Mouse (Mus musculus): ENCODE results near the gene Susd2. TPM values are rescaled to one million over a fixed set of nuclear protein-coding genes. Genes with fewer than 3 reads are reported as not detected.

The Susd2 gene
- polyA plus RNA-seq, 1 experiment: 0.04 TPM

- Histone ChIP-seq H3K36me3 (ENCODE audit: control insufficient read depth, insufficient read depth) (no peaks in the 10 kb centered on the region), H3ac (ENCODE audit: control insufficient read depth, insufficient read length, low read depth) (no peak overlapping the region), H3K27me3 (ENCODE audit: control insufficient read depth, insufficient read depth, insufficient read length) (peaks cover 8% of the 10 kb centered on the region), H3K4me3 (ENCODE audit: insufficient read depth, poor library complexity, severe bottlenecking) (no peak overlapping the region), H3K79me2 (ENCODE audit: control insufficient read depth, insufficient read depth) (no peaks in the 10 kb centered on the region), H3K79me3 (ENCODE audit: low read depth) (no peaks in the 10 kb centered on the region)
- TF ChIP-seq CEBPB (IDR thresholded peaks at IDR 0.05; ENCODE audit: low read depth): no peak
- no peak for TF ChIP-seq MYOD1 (IDR thresholded peaks at IDR 0.05; ENCODE audit: control insufficient read depth, insufficient read length, low read depth)
- no peak for TF ChIP-seq MAX (IDR thresholded peaks at IDR 0.05)
- TF ChIP-seq MYOG (IDR thresholded peaks at IDR 0.05; ENCODE audit: control insufficient read depth, extremely low read depth, insufficient read length): no peak
- no peak for TF ChIP-seq FOSL1 (IDR thresholded peaks at IDR 0.05; ENCODE audit: insufficient read depth, low read length, poor library complexity, severe bottlenecking)
- TF ChIP-seq CTCF (IDR thresholded peaks at IDR 0.05; ENCODE audit: control insufficient read depth, insufficient read depth, insufficient read length): no peak
- no peak for TF ChIP-seq USF1 (IDR thresholded peaks at IDR 0.05; ENCODE audit: low read depth)
These were observed 6.1 kb downstream of the Susd2 start for GRCm38 (mm10) chr10:75637711-75638110.

- no peaks in the 10 kb centered on the region for H3K36me3 ChIP-seq (ENCODE audit: control insufficient read depth, insufficient read depth)
- H3K79me2 ChIP-seq (ENCODE audit: control insufficient read depth, insufficient read depth): no peaks in the 10 kb centered on the region
- no peak overlapping the region for H3K4me3 ChIP-seq (ENCODE audit: insufficient read depth, poor library complexity, severe bottlenecking)
- H3K27me3 ChIP-seq (ENCODE audit: control insufficient read depth, insufficient read depth, insufficient read length): peaks cover 8% of the 10 kb centered on the region
- TF ChIP-seq MAX (IDR thresholded peaks at IDR 0.05) (no peak), CTCF (IDR thresholded peaks at IDR 0.05; ENCODE audit: control insufficient read depth, insufficient read depth, insufficient read length) (no peak), CEBPB (IDR thresholded peaks at IDR 0.05; ENCODE audit: low read depth) (no peak), MYOD1 (IDR thresholded peaks at IDR 0.05; ENCODE audit: control insufficient read depth, insufficient read length, low read depth) (no peak), USF1 (IDR thresholded peaks at IDR 0.05; ENCODE audit: low read depth) (no peak), FOSL1 (IDR thresholded peaks at IDR 0.05; ENCODE audit: insufficient read depth, low read length, poor library complexity, severe bottlenecking) (no peak), MYOG (IDR thresholded peaks at IDR 0.05; ENCODE audit: control insufficient read depth, extremely low read depth, insufficient read length) (no peak)
- no peak overlapping the region for H3ac ChIP-seq (ENCODE audit: control insufficient read depth, insufficient read length, low read depth)
- no peaks in the 10 kb centered on the region for H3K79me3 ChIP-seq (ENCODE audit: low read depth)
These were observed 7.6 kb downstream of the Susd2 start for GRCm38 (mm10) chr10:75636084-75636786.

GRCm38 (mm10) chr10:75635693-75636055 is 8.1 kb downstream of the Susd2 start:
- no peaks in the 10 kb centered on the region for H3K79me3 ChIP-seq (ENCODE audit: low read depth)
- H3ac ChIP-seq (ENCODE audit: control insufficient read depth, insufficient read length, low read depth): no peak overlapping the region
- no peak overlapping the region for H3K4me3 ChIP-seq (ENCODE audit: insufficient read depth, poor library complexity, severe bottlenecking)
- peaks cover 8% of the 10 kb centered on the region for H3K27me3 ChIP-seq (ENCODE audit: control insufficient read depth, insufficient read depth, insufficient read length)
- H3K36me3 ChIP-seq (ENCODE audit: control insufficient read depth, insufficient read depth): no peaks in the 10 kb centered on the region
- TF ChIP-seq MYOD1 (IDR thresholded peaks at IDR 0.05; ENCODE audit: control insufficient read depth, insufficient read length, low read depth): no peak
- peak; percentile 56 for TF ChIP-seq CTCF (IDR thresholded peaks at IDR 0.05; ENCODE audit: control insufficient read depth, insufficient read depth, insufficient read length)
- no peak for TF ChIP-seq MAX (IDR thresholded peaks at IDR 0.05)
- no peaks in the 10 kb centered on the region for H3K79me2 ChIP-seq (ENCODE audit: control insufficient read depth, insufficient read depth)

GRCm38 (mm10) chr10:75635019-75635692 is 8.7 kb downstream of the Susd2 start:
- H3K4me3 ChIP-seq (ENCODE audit: insufficient read depth, poor library complexity, severe bottlenecking): no peak overlapping the region
- H3K27me3 ChIP-seq (ENCODE audit: control insufficient read depth, insufficient read depth, insufficient read length): peaks cover 8% of the 10 kb centered on the region
- H3K36me3 ChIP-seq (ENCODE audit: control insufficient read depth, insufficient read depth): no peaks in the 10 kb centered on the region
- no peaks in the 10 kb centered on the region for H3K79me3 ChIP-seq (ENCODE audit: low read depth)
- no peaks in the 10 kb centered on the region for H3K79me2 ChIP-seq (ENCODE audit: control insufficient read depth, insufficient read depth)
- no peak overlapping the region for H3ac ChIP-seq (ENCODE audit: control insufficient read depth, insufficient read length, low read depth)
- no peak for TF ChIP-seq CEBPB (IDR thresholded peaks at IDR 0.05; ENCODE audit: low read depth)

GRCm38 (mm10) chr10:75634610-75635009 is 9.2 kb downstream of the Susd2 start:
- TF ChIP-seq MYOD1 (IDR thresholded peaks at IDR 0.05; ENCODE audit: control insufficient read depth, insufficient read length, low read depth) (no peak), MYOG (IDR thresholded peaks at IDR 0.05; ENCODE audit: control insufficient read depth, extremely low read depth, insufficient read length) (no peak), CTCF (IDR thresholded peaks at IDR 0.05; ENCODE audit: control insufficient read depth, insufficient read depth, insufficient read length) (no peak), USF1 (IDR thresholded peaks at IDR 0.05; ENCODE audit: low read depth) (no peak), FOSL1 (IDR thresholded peaks at IDR 0.05; ENCODE audit: insufficient read depth, low read length, poor library complexity, severe bottlenecking) (no peak), MAX (IDR thresholded peaks at IDR 0.05) (no peak), CEBPB (IDR thresholded peaks at IDR 0.05; ENCODE audit: low read depth) (no peak)
- Histone ChIP-seq H3K79me2 (ENCODE audit: control insufficient read depth, insufficient read depth) (no peaks in the 10 kb centered on the region), H3ac (ENCODE audit: control insufficient read depth, insufficient read length, low read depth) (no peak overlapping the region), H3K27me3 (ENCODE audit: control insufficient read depth, insufficient read depth, insufficient read length) (peaks cover 8% of the 10 kb centered on the region), H3K4me3 (ENCODE audit: insufficient read depth, poor library complexity, severe bottlenecking) (no peak overlapping the region), H3K79me3 (ENCODE audit: low read depth) (no peaks in the 10 kb centered on the region), H3K36me3 (ENCODE audit: control insufficient read depth, insufficient read depth) (no peaks in the 10 kb centered on the region)

GRCm38 (mm10) chr10:75633576-75634139 is 10.2 kb downstream of the Susd2 start:
- Histone ChIP-seq H3K27me3 (ENCODE audit: control insufficient read depth, insufficient read depth, insufficient read length) (peaks cover 6% of the 10 kb centered on the region), H3K79me3 (ENCODE audit: low read depth) (no peaks in the 10 kb centered on the region), H3K79me2 (ENCODE audit: control insufficient read depth, insufficient read depth) (no peaks in the 10 kb centered on the region), H3ac (ENCODE audit: control insufficient read depth, insufficient read length, low read depth) (no peak overlapping the region), H3K36me3 (ENCODE audit: control insufficient read depth, insufficient read depth) (no peaks in the 10 kb centered on the region), H3K4me3 (ENCODE audit: insufficient read depth, poor library complexity, severe bottlenecking) (no peak overlapping the region)
- TF ChIP-seq CTCF (IDR thresholded peaks at IDR 0.05; ENCODE audit: control insufficient read depth, insufficient read depth, insufficient read length) (no peak), FOSL1 (IDR thresholded peaks at IDR 0.05; ENCODE audit: insufficient read depth, low read length, poor library complexity, severe bottlenecking) (no peak), CEBPB (IDR thresholded peaks at IDR 0.05; ENCODE audit: low read depth) (no peak), MYOG (IDR thresholded peaks at IDR 0.05; ENCODE audit: control insufficient read depth, extremely low read depth, insufficient read length) (no peak), MAX (IDR thresholded peaks at IDR 0.05) (no peak), MYOD1 (IDR thresholded peaks at IDR 0.05; ENCODE audit: control insufficient read depth, insufficient read length, low read depth) (no peak)
